Mouse (Mus musculus) lung, embryonic 14.5 days (tissue): ENCODE results near the gene Plxna4. TPM values are rescaled to one million over a fixed set of nuclear protein-coding genes. Genes with fewer than 3 reads are reported as not detected.

Source experiments
- ATAC-seq: fragments of 200-750 bp; cut with Nextera tagmentation; 2 replicates; pipeline ENCODE4 v1.8.0; 2017; ENCODE audit warnings: mild to moderate bottlenecking, moderate TSS enrichment, moderate library complexity; ENCODE audit not compliant: insufficient read depth
- DNase-seq: peaks from one replicate; pipeline ENCODE4 v3.0.0-alpha.2; 2015
- H3K27ac ChIP-seq: fragments of 300-500 bp; sonication (generic); 2 replicates; pipeline ENCODE4 v1.5.1; 2014; ENCODE audit warnings: low read depth, mild to moderate bottlenecking, moderate library complexity
- H3K27me3 ChIP-seq: fragments of 300-500 bp; sonication (generic); 2 replicates; pipeline ENCODE4 v1.6.1; 2014; ENCODE audit warnings: low read length, control low read depth; ENCODE audit not compliant: insufficient read depth
- H3K36me3 ChIP-seq: fragments of 300-500 bp; sonication (generic); 2 replicates; pipeline ENCODE4 v1.6.1; 2014; ENCODE audit warnings: control low read depth; ENCODE audit not compliant: insufficient read depth
- H3K4me1 ChIP-seq: fragments of 300-500 bp; sonication (generic); 2 replicates; pipeline ENCODE4 v1.6.1; 2014; ENCODE audit warnings: antibody characterized with exemption, control low read depth; ENCODE audit not compliant: insufficient read depth
- H3K4me2 ChIP-seq: fragments of 300-500 bp; sonication (generic); 2 replicates; pipeline ENCODE4 v1.6.1; 2014; ENCODE audit warnings: mild to moderate bottlenecking
- H3K4me3 ChIP-seq: fragments of 300-500 bp; sonication (generic); 2 replicates; pipeline ENCODE4 v1.5.1; 2014; ENCODE audit warnings: low read depth, low read length
- H3K9ac ChIP-seq: fragments of 300-500 bp; sonication (generic); 2 replicates; pipeline ENCODE4 v1.6.1; 2014
- H3K9me3 ChIP-seq: fragments of 300-500 bp; sonication (generic); 2 replicates; pipeline ENCODE4 v1.6.1; 2016; ENCODE audit warnings: low read depth, low read length, control low read depth
- CTCF ChIP-seq: IDR thresholded peaks from 2 replicates; pipeline ENCODE4 v1.5.1; 2016; ENCODE audit warnings: antibody characterized with exemption, low read depth
- WGBS: fragments of 180-500 bp; shearing (Covaris S2); extraction: QIAGEN DNeasy Blood & Tissue Kit; methylation state at CpG from one replicate; pipeline ENCODE4 v1.1.7; 2014; 5-methylcytosine and 5-hydroxymethylcytosine counted together
- polyA plus RNA-seq: library from polyadenylated mRNA; unstranded; fragments of >200 nt; fragmentation: Nextera tagmentation; extraction: Ambion mirVana; gene quantifications from 2 replicates; pipeline ENCODE4 v1.2.1, GENCODE M21; 2014

Plxna4 gene
- polyA plus RNA-seq, 1 experiment from 2014 or later = 2.4 TPM

GRCm38 (mm10) chr6:32203389-32203788 is 384.6 kb downstream of the Plxna4 start:
- ATAC-seq (no peak), DNase-seq (no peak)
- no peak overlapping the region for H3K4me2 ChIP-seq
- H3K9me3 ChIP-seq = no peaks in the 10 kb centered on the region
- no peak overlapping the region for H3K4me3 ChIP-seq
- H3K36me3 ChIP-seq = no peaks in the 10 kb centered on the region
- TF ChIP-seq CTCF = no peak
- no peaks in the 10 kb centered on the region for H3K27me3 ChIP-seq
- no peak overlapping the region for H3K9ac ChIP-seq
- H3K4me1 ChIP-seq = no peaks in the 10 kb centered on the region
- 29% methylated on average over 4 of the region's 4 CpGs for WGBS
- H3K27ac ChIP-seq = no peak overlapping the region

- Histone ChIP-seq H3K4me2 (no peak overlapping the region), H3K27ac (no peak overlapping the region), H3K27me3 (no peaks in the 10 kb centered on the region), H3K4me3 (no peak overlapping the region), H3K9me3 (no peaks in the 10 kb centered on the region), H3K9ac (no peak overlapping the region), H3K36me3 (no peaks in the 10 kb centered on the region), H3K4me1 (no peaks in the 10 kb centered on the region)
- 36% methylated on average over 1 of the region's 1 CpGs for WGBS
- DNase-seq = no peak
- TF ChIP-seq CTCF = no peak
- no peak for ATAC-seq
Observed at GRCm38 (mm10) chr6:32202664-32203192, 385.3 kb downstream of the Plxna4 start.

- no peak for TF ChIP-seq CTCF
- no peak overlapping the region for H3K4me3 ChIP-seq
- H3K36me3 ChIP-seq = no peaks in the 10 kb centered on the region
- ATAC-seq = no peak
- H3K9me3 ChIP-seq = no peaks in the 10 kb centered on the region
- H3K27me3 ChIP-seq = no peaks in the 10 kb centered on the region
- no peak overlapping the region for H3K27ac ChIP-seq
- H3K4me2 ChIP-seq = no peak overlapping the region
- DNase-seq = no peak
- no peak overlapping the region for H3K9ac ChIP-seq
- no peaks in the 10 kb centered on the region for H3K4me1 ChIP-seq
Observed at GRCm38 (mm10) chr6:32201506-32201905, 386.5 kb downstream of the Plxna4 start.

GRCm38 (mm10) chr6:32199616-32200015 is 388.4 kb downstream of the Plxna4 start:
- ATAC-seq (peak; percentile 63; the same call in 1 of the 2 replicates), DNase-seq (peak; percentile 60)
- Histone ChIP-seq H3K27ac (no peak overlapping the region), H3K4me3 (no peak overlapping the region), H3K9me3 (no peaks in the 10 kb centered on the region), H3K9ac (no peak overlapping the region), H3K4me1 (no peaks in the 10 kb centered on the region), H3K27me3 (no peaks in the 10 kb centered on the region), H3K36me3 (no peaks in the 10 kb centered on the region), H3K4me2 (no peak overlapping the region)
- no peak for TF ChIP-seq CTCF
- 59% methylated on average over 2 of the region's 2 CpGs for WGBS

- H3K4me1 ChIP-seq = no peaks in the 10 kb centered on the region
- ATAC-seq (no peak), DNase-seq (no peak)
- 84% methylated on average over 9 of the region's 9 CpGs for whole genome bisulfite sequencing
- H3K4me2 ChIP-seq = no peak overlapping the region
- TF ChIP-seq CTCF = no peak
- no peak overlapping the region for H3K27ac ChIP-seq
- no peak overlapping the region for H3K4me3 ChIP-seq
- H3K9me3 ChIP-seq = no peaks in the 10 kb centered on the region
- no peaks in the 10 kb centered on the region for H3K27me3 ChIP-seq
- H3K9ac ChIP-seq = no peak overlapping the region
- H3K36me3 ChIP-seq = no peaks in the 10 kb centered on the region
Observed at GRCm38 (mm10) chr6:32196913-32197312, 391.1 kb downstream of the Plxna4 start.

GRCm38 (mm10) chr6:32193046-32193445 is 394.9 kb downstream of the Plxna4 start:
- TF ChIP-seq CTCF = no peak
- Histone ChIP-seq H3K9me3 (no peaks in the 10 kb centered on the region), H3K4me1 (no peaks in the 10 kb centered on the region), H3K4me3 (no peak overlapping the region), H3K27ac (no peak overlapping the region), H3K27me3 (no peaks in the 10 kb centered on the region), H3K4me2 (no peak overlapping the region), H3K36me3 (no peaks in the 10 kb centered on the region), H3K9ac (no peak overlapping the region)
- ATAC-seq (no peak), DNase-seq (no peak)
- WGBS = 84% methylated on average over 2 of the region's 2 CpGs

GRCm38 (mm10) chr6:32184402-32184985 is 403.5 kb downstream of the Plxna4 start:
- WGBS = 81% methylated on average over 4 of the region's 4 CpGs
- H3K9me3 ChIP-seq = no peaks in the 10 kb centered on the region
- no peaks in the 10 kb centered on the region for H3K36me3 ChIP-seq
- ATAC-seq (no peak), DNase-seq (no peak)
- no peak overlapping the region for H3K4me2 ChIP-seq
- no peak for TF ChIP-seq CTCF
- no peaks in the 10 kb centered on the region for H3K27me3 ChIP-seq
- H3K9ac ChIP-seq = no peak overlapping the region
- H3K4me1 ChIP-seq = no peaks in the 10 kb centered on the region
- H3K4me3 ChIP-seq = no peak overlapping the region
- no peak overlapping the region for H3K27ac ChIP-seq
